Mouse (Mus musculus) liver, embryonic 11.5 days (tissue): ENCODE data around the gene Ybx1. TPM values are rescaled to one million over a fixed set of nuclear protein-coding genes. Genes with fewer than 3 reads are reported as not detected.

ENCODE experiments used
- ATAC-seq: fragments of 200-750 bp; cut with Nextera tagmentation; replicated peaks from 2 replicates; pipeline ENCODE4 v1.8.0; 2017; ENCODE audit warnings: moderate number of reproducible peaks, mild to moderate bottlenecking, moderate TSS enrichment, moderate library complexity; ENCODE audit not compliant: low FRiP score
- DNase-seq: peaks from one replicate; pipeline ENCODE4 v3.0.0-alpha.2; 2017; ENCODE audit warnings: low spot score
- H3K27ac ChIP-seq: fragments of 300-500 bp; sonication (generic); 2 replicates; pipeline ENCODE4 v1.5.1; 2014; ENCODE audit warnings: mild to moderate bottlenecking, low read depth, low read length, control low read depth
- H3K27me3 ChIP-seq: fragments of 300-500 bp; sonication (generic); replicated peaks from 2 replicates; pipeline ENCODE4 v1.6.1; 2014; ENCODE audit warnings: low read length, mixed read lengths; ENCODE audit not compliant: control insufficient read depth, insufficient read depth
- H3K36me3 ChIP-seq: fragments of 300-500 bp; sonication (generic); 2 replicates; pipeline ENCODE4 v1.6.1; 2014; ENCODE audit warnings: mild to moderate bottlenecking, low read length, moderate library complexity, mixed read lengths; ENCODE audit not compliant: control insufficient read depth, insufficient read depth
- H3K4me1 ChIP-seq: fragments of 300-500 bp; sonication (generic); replicated peaks from 2 replicates; pipeline ENCODE4 v1.6.1; 2014; ENCODE audit warnings: low read length, mixed read lengths; ENCODE audit not compliant: control insufficient read depth, insufficient read depth
- H3K4me2 ChIP-seq: fragments of 300-500 bp; sonication (generic); 2 replicates; pipeline ENCODE4 v1.6.1; 2014; ENCODE audit warnings: mild to moderate bottlenecking, control low read depth, moderate library complexity
- H3K4me3 ChIP-seq: fragments of 300-500 bp; sonication (generic); 2 replicates; pipeline ENCODE4 v1.5.1; 2014; ENCODE audit warnings: low read depth, low read length, control low read depth
- H3K9ac ChIP-seq: fragments of 300-500 bp; sonication (generic); 2 replicates; pipeline ENCODE4 v1.6.1; 2014; ENCODE audit warnings: low read depth, low read length, control low read depth
- H3K9me3 ChIP-seq: fragments of 300-500 bp; sonication (generic); 2 replicates; pipeline ENCODE4 v1.6.1; 2016; ENCODE audit warnings: low read length, inconsistent platforms, mixed read lengths; ENCODE audit not compliant: control insufficient read depth
- WGBS: fragments of 180-500 bp; shearing (Covaris S2); extraction: QIAGEN DNeasy Blood & Tissue Kit; methylation state at CpG from one replicate; pipeline ENCODE4 v1.1.7; 2014; 5-methylcytosine and 5-hydroxymethylcytosine counted together
- polyA plus RNA-seq: library from polyadenylated mRNA; unstranded; fragments of >200 nt; fragmentation: Nextera tagmentation; extraction: Ambion mirVana; gene quantifications from 2 replicates; pipeline ENCODE4 v1.2.1, GENCODE M21; 2014

The Ybx1 gene
- polyA plus RNA-seq, 1 experiment from 2014 or later = 952 TPM

- DNase-seq = peak; percentile 53
- Histone ChIP-seq H3K27me3 (no peaks in the 10 kb centered on the region), H3K36me3 (no peaks in the 10 kb centered on the region), H3K9ac (no peak overlapping the region), H3K4me2 (no peak overlapping the region), H3K4me1 (no peaks in the 10 kb centered on the region), H3K27ac (no peak overlapping the region), H3K9me3 (no peaks in the 10 kb centered on the region), H3K4me3 (no peak overlapping the region)
- peak; percentile 44 for ATAC-seq
- WGBS = 40% methylated on average over 13 of the region's 13 CpGs
These were observed 46.8 kb downstream of the Ybx1 start for GRCm38 (mm10) chr4:119247462-119248235.

GRCm38 (mm10) chr4:119246688-119247225 is 47.6 kb downstream of the Ybx1 start:
- no peak for ATAC-seq
- Histone ChIP-seq H3K9ac (no peak overlapping the region), H3K36me3 (peaks cover 3% of the 10 kb centered on the region)

GRCm38 (mm10) chr4:119245961-119246360 is 48.4 kb downstream of the Ybx1 start:
- H3K4me1 ChIP-seq = no peaks in the 10 kb centered on the region
- no peaks in the 10 kb centered on the region for H3K27me3 ChIP-seq
- no peaks in the 10 kb centered on the region for H3K9me3 ChIP-seq
- H3K4me2 ChIP-seq = no peak overlapping the region
- WGBS = 86% methylated on average over 9 of the region's 9 CpGs
- ATAC-seq (no peak), DNase-seq (no peak)
- no peak overlapping the region for H3K9ac ChIP-seq
- H3K4me3 ChIP-seq = no peak overlapping the region
- peaks cover 8% of the 10 kb centered on the region for H3K36me3 ChIP-seq
- H3K27ac ChIP-seq = no peak overlapping the region

More at GRCm38 (mm10) chr4:119246688-119247225, 47.6 kb downstream of the Ybx1 start:
- DNase-seq = no peak
- Histone ChIP-seq H3K4me1 (no peaks in the 10 kb centered on the region), H3K4me3 (no peak overlapping the region), H3K27ac (no peak overlapping the region), H3K4me2 (no peak overlapping the region), H3K27me3 (no peaks in the 10 kb centered on the region), H3K9me3 (no peaks in the 10 kb centered on the region)
- WGBS = 81% methylated on average over 14 of the region's 14 CpGs

- H3K27ac ChIP-seq = no peak overlapping the region
- no peak for DNase-seq
- H3K36me3 ChIP-seq = peaks cover 8% of the 10 kb centered on the region
- 86% methylated on average over 7 of the region's 7 CpGs for WGBS
- ATAC-seq = no peak
- no peaks in the 10 kb centered on the region for H3K4me1 ChIP-seq
- no peak overlapping the region for H3K4me2 ChIP-seq
- no peaks in the 10 kb centered on the region for H3K27me3 ChIP-seq
- no peak overlapping the region for H3K4me3 ChIP-seq
- H3K9me3 ChIP-seq = no peaks in the 10 kb centered on the region
- no peak overlapping the region for H3K9ac ChIP-seq
These were observed 48.8 kb downstream of the Ybx1 start for GRCm38 (mm10) chr4:119245556-119245955.

- peaks cover 8% of the 10 kb centered on the region for H3K36me3 ChIP-seq
- ATAC-seq (no peak), DNase-seq (no peak)
- H3K9me3 ChIP-seq = no peaks in the 10 kb centered on the region
- 79% methylated on average over 22 of the region's 22 CpGs for WGBS
- H3K9ac ChIP-seq = no peak overlapping the region
- 0 out of 2 replicates have a peak, but pooled peaks cover 2% of the 10 kb centered on the region for H3K4me1 ChIP-seq
- no peak overlapping the region for H3K27ac ChIP-seq
- no peak overlapping the region for H3K4me2 ChIP-seq
- H3K27me3 ChIP-seq = no peaks in the 10 kb centered on the region
- H3K4me3 ChIP-seq = no peak overlapping the region
These were observed 49.8 kb downstream of the Ybx1 start for GRCm38 (mm10) chr4:119244468-119245240.

GRCm38 (mm10) chr4:119242571-119242970 is 51.8 kb downstream of the Ybx1 start:
- Histone ChIP-seq H3K36me3 (peaks cover 8% of the 10 kb centered on the region), H3K27ac (no peak overlapping the region), H3K9me3 (no peaks in the 10 kb centered on the region), H3K9ac (no peak overlapping the region), H3K27me3 (no peaks in the 10 kb centered on the region), H3K4me1 (0 out of 2 replicates have a peak, but pooled peaks cover 4% of the 10 kb centered on the region), H3K4me2 (no peak overlapping the region), H3K4me3 (no peak overlapping the region)
- DNase-seq (no peak), ATAC-seq (no peak)
- 90% methylated on average over 12 of the region's 12 CpGs for WGBS

GRCm38 (mm10) chr4:119241664-119242063 is 52.7 kb downstream of the Ybx1 start:
- Histone ChIP-seq H3K4me2 (no peak overlapping the region), H3K36me3 (peaks cover 8% of the 10 kb centered on the region), H3K9ac (no peak overlapping the region), H3K27ac (no peak overlapping the region), H3K9me3 (no peaks in the 10 kb centered on the region), H3K27me3 (no peaks in the 10 kb centered on the region), H3K4me1 (0 out of 2 replicates have a peak, but pooled peaks cover 4% of the 10 kb centered on the region), H3K4me3 (no peak overlapping the region)
- no peak for ATAC-seq
- WGBS = 85% methylated on average over 14 of the region's 14 CpGs
- no peak for DNase-seq

- peak; percentile 53 for DNase-seq
- Histone ChIP-seq H3K4me2 (peak overlapping the region; percentile 43), H3K27ac (no peak overlapping the region), H3K9me3 (no peaks in the 10 kb centered on the region), H3K4me3 (no peak overlapping the region), H3K4me1 (0 out of 2 replicates have a peak, but pooled peaks cover 4% of the 10 kb centered on the region), H3K27me3 (no peaks in the 10 kb centered on the region), H3K9ac (peak overlapping the region; percentile 27), H3K36me3 (peaks cover 10% of the 10 kb centered on the region)
- ATAC-seq = peak; percentile 69
- 31% methylated on average over 12 of the region's 12 CpGs for WGBS
These were observed 55.2 kb downstream of the Ybx1 start for GRCm38 (mm10) chr4:119239181-119239682.
